Mouse (Mus musculus) heart, postnatal 0 days (tissue): Measurements from ENCODE around the gene Arhgap25.

Source experiments
- CTCF ChIP-seq: IDR thresholded peaks from 2 replicates; pipeline ENCODE4 v1.5.1; 2016; ENCODE audit warnings: antibody characterized with exemption, control low read depth, low read depth
- EP300 ChIP-seq: IDR thresholded peaks from 2 replicates; pipeline ENCODE4 v1.6.1; 2016; ENCODE audit warnings: antibody characterized with exemption, low read depth

GRCm38 (mm10) chr6:87532953-87533710 lies at the start of gene Arhgap25:
- TF ChIP-seq CTCF, result no peak
- no peak for TF ChIP-seq EP300
